Mouse (Mus musculus) intestine, embryonic 14.5 days (tissue): ENCODE results near the gene Ell3. TPM values are rescaled to one million over a fixed set of nuclear protein-coding genes. Genes with fewer than 3 reads are reported as not detected.
A peak's percentile ranks its signal among the peaks of the same experiment; 100 is the strongest.

ENCODE experiments used
- ATAC-seq: fragments of 200-750 bp; cut with Nextera tagmentation; replicated peaks from 2 replicates; pipeline ENCODE4 v1.8.0; 2017; ENCODE audit warnings: low read depth, moderate number of reproducible peaks, moderate TSS enrichment, moderate library complexity; ENCODE audit not compliant: low FRiP score, low TSS enrichment
- DNase-seq: peaks from one replicate; pipeline ENCODE4 v3.0.0-alpha.2; 2018; ENCODE audit warnings: low spot score
- H3K27ac ChIP-seq: fragments of 300-500 bp; sonication (generic); 2 replicates; pipeline ENCODE4 v1.5.1; 2014; ENCODE audit warnings: low read depth, mild to moderate bottlenecking, control low read depth
- H3K27me3 ChIP-seq: fragments of 300-500 bp; sonication (generic); replicated peaks from 2 replicates; pipeline ENCODE4 v1.6.1; 2014; ENCODE audit warnings: low read length, control low read depth; ENCODE audit not compliant: control insufficient read depth, insufficient read depth
- H3K36me3 ChIP-seq: fragments of 300-500 bp; sonication (generic); 2 replicates; pipeline ENCODE4 v1.6.1; 2014; ENCODE audit warnings: low read length, control low read depth; ENCODE audit not compliant: control insufficient read depth, insufficient read depth
- H3K4me1 ChIP-seq: fragments of 300-500 bp; sonication (generic); replicated peaks from 2 replicates; pipeline ENCODE4 v1.6.1; 2014; ENCODE audit warnings: low read length, control low read depth, mixed read lengths; ENCODE audit not compliant: control insufficient read depth, insufficient read depth
- H3K4me2 ChIP-seq: fragments of 300-500 bp; sonication (generic); 2 replicates; pipeline ENCODE4 v1.6.1; 2014; ENCODE audit warnings: low read length
- H3K4me3 ChIP-seq: fragments of 300-500 bp; sonication (generic); 2 replicates; pipeline ENCODE4 v1.5.1; 2014; ENCODE audit warnings: low read depth, low read length, control low read depth, mixed read lengths
- H3K9ac ChIP-seq: fragments of 300-500 bp; sonication (generic); 2 replicates; pipeline ENCODE4 v1.6.1; 2014; ENCODE audit warnings: mild to moderate bottlenecking, low read length
- H3K9me3 ChIP-seq: fragments of 300-500 bp; sonication (generic); 2 replicates; pipeline ENCODE4 v1.6.1; 2016; ENCODE audit warnings: low read length, control low read depth; ENCODE audit not compliant: control insufficient read depth
- WGBS: fragments of 180-500 bp; shearing (Covaris S2); extraction: QIAGEN DNeasy Blood & Tissue Kit; methylation state at CpG from one replicate; pipeline ENCODE4 v1.1.7; 2014; 5-methylcytosine and 5-hydroxymethylcytosine counted together
- microRNA-seq: library from miRNA; unstranded; fragments of <30 nt; microRNA quantifications from one replicate; pipeline ENCODE4, GENCODE M21; 2016
- polyA plus RNA-seq: library from polyadenylated mRNA; unstranded; fragments of >200 nt; fragmentation: Nextera tagmentation; extraction: Ambion mirVana; gene quantifications from 2 replicates; pipeline ENCODE4 v1.2.1, GENCODE M21; 2014

The Ell3 gene
- polyA plus RNA-seq, 1 experiment from 2014 or later = 12.4 TPM

- H3K4me2 ChIP-seq = no peak overlapping the region
- WGBS = 15% methylated on average over 8 of the region's 8 CpGs
- no peak for ATAC-seq
Measured at GRCm38 (mm10) chr2:121396624-121397023, 47.5 kb downstream of the Ell3 start.

More at GRCm38 (mm10) chr2:121396624-121397023, 47.5 kb downstream of the Ell3 start:
- Histone ChIP-seq H3K9ac (no peak overlapping the region), H3K4me3 (no peak overlapping the region), H3K27ac (no peak overlapping the region), H3K27me3 (no peaks in the 10 kb centered on the region), H3K36me3 (no peaks in the 10 kb centered on the region), H3K4me1 (no peaks in the 10 kb centered on the region), H3K9me3 (no peaks in the 10 kb centered on the region)
- DNase-seq = peak; percentile 92

Small RNAs within 50 kb of the gene (microRNA-seq; reads per million reads assigned to microRNA genes)
- gene Gm22953 = not detected

Other genes with a start within 250 kb of the Ell3 start
- gene Trp53bp1, start 172.9 kb downstream of the Ell3 start, polyA plus RNA-seq = 63.8 and 70.3 TPM in 2 replicates
- 6.7 and 7.2 TPM in 2 replicates for gene Map1a, start 154.7 kb downstream of the Ell3 start, polyA plus RNA-seq
- 15.0 and 15.3 TPM in 2 replicates for gene Ppip5k1, start 88.9 kb downstream of the Ell3 start, polyA plus RNA-seq
- gene Ckmt1, start 86.6 kb downstream of the Ell3 start, polyA plus RNA-seq = 64.4 and 100 TPM in 2 replicates
- gene Strc, start 57.1 kb downstream of the Ell3 start, polyA plus RNA-seq = not detected in 2 replicates
- 540 and 546 TPM in 2 replicates for gene Pdia3, start 30.5 kb downstream of the Ell3 start, polyA plus RNA-seq
- gene Catsper2, start 30.5 kb downstream of the Ell3 start, polyA plus RNA-seq = 2.1 and 2.2 TPM in 2 replicates
- 513 and 576 TPM in 2 replicates for gene Serf2, start 4.9 kb upstream of the Ell3 start, polyA plus RNA-seq
- gene Hypk, start 9.0 kb upstream of the Ell3 start, polyA plus RNA-seq = 84.8 and 93.4 TPM in 2 replicates
- 0.26 and 0.70 TPM in 2 replicates for gene Serinc4, start 12.5 kb upstream of the Ell3 start, polyA plus RNA-seq
- 40.9 and 49.4 TPM in 2 replicates for gene Mfap1b, start 29.8 kb upstream of the Ell3 start, polyA plus RNA-seq
- 20.0 and 23.6 TPM in 2 replicates for gene Mfap1a, start 62.4 kb upstream of the Ell3 start, polyA plus RNA-seq
- gene Wdr76, start 62.4 kb upstream of the Ell3 start, polyA plus RNA-seq = 9.1 and 9.9 TPM in 2 replicates